ENCODE assay signal across 7 mouse cellular contexts in genomic region chr3:53042240-53042567, GRCm38 (mm10). TPM values are rescaled to one million over a fixed set of nuclear protein-coding genes. Genes with fewer than 3 reads are reported as not detected.
A peak's percentile ranks its signal among the peaks of the same experiment; 100 is the strongest.
DNase-seq lines count a peak whose midpoint lies in the region; ATAC-seq and TF ChIP-seq lines count a peak whose summit lies in the region.

No protein-coding gene starts in this region.

- peaks cover 22% of the 10 kb centered on the region for H3K4me1 ChIP-seq in lung, embryonic 14.5 days (ENCODE audit: insufficient read depth)
- peaks cover 2% of the 10 kb centered on the region; the same call in 1 of the 2 replicates for H3K4me1 ChIP-seq in forebrain, embryonic 11.5 days (replicated peaks; ENCODE audit: control insufficient read depth, insufficient read depth, low read length)
- peaks cover 11% of the 10 kb centered on the region for H3K4me1 ChIP-seq in limb, embryonic 11.5 days (ENCODE audit: control insufficient read depth, insufficient read depth, low read length)
- H3K4me1 ChIP-seq in olfactory bulb, adult 2 months (ENCODE audit: control insufficient read depth, insufficient read depth, low read length) = peaks cover 11% of the 10 kb centered on the region

- H3K9ac ChIP-seq in lung, embryonic 14.5 days = peak overlapping the region; percentile 58; the same call in 1 of the 2 replicates
- peak overlapping the region; percentile 72 for H3K9ac ChIP-seq in forebrain, embryonic 11.5 days (ENCODE audit: low read length)
- peak overlapping the region; percentile 70 for H3K9ac ChIP-seq in limb, embryonic 11.5 days (ENCODE audit: low read length)

- ATAC-seq in lung, embryonic 14.5 days (ENCODE audit: insufficient read depth) = no peak
- no peak for ATAC-seq in forebrain, embryonic 11.5 days (replicated peaks; ENCODE audit: low FRiP score)
- 0 out of 2 replicates have a peak, but pooled peaks have one; percentile 16 for ATAC-seq in limb, embryonic 11.5 days (ENCODE audit: insufficient number of reproducible peaks, low FRiP score, low TSS enrichment, low read depth)

- H3K9me3 ChIP-seq in lung, embryonic 14.5 days (ENCODE audit: low read depth, low read length) = no peaks in the 10 kb centered on the region
- no peaks in the 10 kb centered on the region for H3K9me3 ChIP-seq in forebrain, embryonic 11.5 days (ENCODE audit: control insufficient read depth, low read length)
- no peaks in the 10 kb centered on the region for H3K9me3 ChIP-seq in limb, embryonic 11.5 days (ENCODE audit: control insufficient read depth, low read length)

- H3K4me2 ChIP-seq in lung, embryonic 14.5 days = peak overlapping the region; percentile 79
- H3K4me2 ChIP-seq in forebrain, embryonic 11.5 days (ENCODE audit: low read depth, low read length, severe bottlenecking) = peak overlapping the region; percentile 80
- peak overlapping the region; percentile 84 for H3K4me2 ChIP-seq in limb, embryonic 11.5 days (ENCODE audit: low read depth, severe bottlenecking)

- H3K27me3 ChIP-seq in lung, embryonic 14.5 days (ENCODE audit: insufficient read depth, low read length) = 0 out of 2 replicates have a peak, but pooled peaks cover 8% of the 10 kb centered on the region
- H3K27me3 ChIP-seq in forebrain, embryonic 11.5 days (ENCODE audit: control insufficient read depth, insufficient read depth, low read length) = no peaks in the 10 kb centered on the region
- H3K27me3 ChIP-seq in limb, embryonic 11.5 days (ENCODE audit: control insufficient read depth, insufficient read depth, low read length) = no peaks in the 10 kb centered on the region

- peak overlapping the region; percentile 26; the same call in 1 of the 2 replicates for H3K27ac ChIP-seq in lung, embryonic 14.5 days (ENCODE audit: low read depth)
- no peak overlapping the region for H3K27ac ChIP-seq in forebrain, embryonic 11.5 days (ENCODE audit: low read depth, low read length)
- H3K27ac ChIP-seq in limb, embryonic 11.5 days (replicated peaks; ENCODE audit: low read depth, low read length) = peak overlapping the region; percentile 32; the same call in 1 of the 2 replicates
- no peak overlapping the region for H3K27ac ChIP-seq in olfactory bulb, adult 2 months (ENCODE audit: insufficient read depth, low read depth, low read length)

- TF ChIP-seq CTCF in lung, embryonic 14.5 days (IDR thresholded peaks at IDR 0.05; ENCODE audit: low read depth) = no peak; the same call in 1 of the 2 replicates
- TF ChIP-seq CTCF in olfactory bulb, adult 2 months (IDR thresholded peaks at IDR 0.05; ENCODE audit: insufficient read depth, low read depth, low read length) = no peak

- 18% methylated on average over 9 of the region's 9 CpGs for WGBS in lung, embryonic 14.5 days
- WGBS in forebrain, embryonic 11.5 days = 31% methylated on average over 9 of the region's 9 CpGs
- 21% methylated on average over 9 of the region's 9 CpGs for WGBS in limb, embryonic 11.5 days
- 15% methylated on average over 9 of the region's 9 CpGs for WGBS in olfactory bulb, adult 2 months

- no peak for DNase-seq in lung, embryonic 14.5 days
- DNase-seq in lung, postnatal 10 days = no peak
- no peak for DNase-seq in forebrain, embryonic 11.5 days (ENCODE audit: low spot score)
- DNase-seq in limb, embryonic 11.5 days (ENCODE audit: low spot score) = no peak
- no peak for DNase-seq in right cerebral cortex, postnatal 36 days (ENCODE audit: low spot score in 2 of 2)
- no peak for DNase-seq in Muller cell, postnatal 12 days (ENCODE audit: inconsistent ontology term)

- no peak for TF ChIP-seq POLR2A in olfactory bulb, adult 2 months (IDR thresholded peaks at IDR 0.05; ENCODE audit: insufficient read depth, low read depth, low read length)

- peak overlapping the region; percentile 51 for H3K4me3 ChIP-seq in lung, embryonic 14.5 days (ENCODE audit: low read depth, low read length)
- peak overlapping the region; percentile 57 for H3K4me3 ChIP-seq in forebrain, embryonic 11.5 days (ENCODE audit: low read depth, low read length)
- peak overlapping the region; percentile 62 for H3K4me3 ChIP-seq in limb, embryonic 11.5 days (ENCODE audit: low read depth, low read length)
- H3K4me3 ChIP-seq in olfactory bulb, adult 2 months (ENCODE audit: insufficient read depth, low read depth, low read length) = peak overlapping the region; percentile 52

- H3K36me3 ChIP-seq in lung, embryonic 14.5 days (ENCODE audit: insufficient read depth) = no peaks in the 10 kb centered on the region
- H3K36me3 ChIP-seq in forebrain, embryonic 11.5 days (ENCODE audit: control insufficient read depth, insufficient read depth, low read length) = no peaks in the 10 kb centered on the region
- no peaks in the 10 kb centered on the region for H3K36me3 ChIP-seq in limb, embryonic 11.5 days (ENCODE audit: control insufficient read depth, insufficient read depth, low read length)

RNA-seq across cellular contexts. Expression of gene Lhfp, which starts 0.9 kb away (rescaled TPM):
- 61.9 and 63.8 TPM in 2 replicates for polyA plus RNA-seq in lung, embryonic 14.5 days (2014; fragmentation: Nextera tagmentation; extraction: Ambion mirVana)
- polyA plus RNA-seq in forebrain, embryonic 11.5 days (2014; fragmentation: Nextera tagmentation; extraction: Ambion mirVana) = 24.8 and 31.4 TPM in 2 replicates
- polyA plus RNA-seq in limb, embryonic 11.5 days (2014; fragmentation: Nextera tagmentation; extraction: Ambion mirVana) = 61.0 and 61.7 TPM in 2 replicates
- not detected in 2 replicates for polyA plus RNA-seq in olfactory bulb, adult 2 months (2012; ENCODE audit: insufficient read depth, insufficient read length, low replicate concordance, missing spikeins)

RNA-seq across cellular contexts. Expression of gene Cog6, which starts 25.2 kb away (rescaled TPM):
- polyA plus RNA-seq in lung, embryonic 14.5 days (2014; fragmentation: Nextera tagmentation; extraction: Ambion mirVana) = 43.4 and 47.3 TPM in 2 replicates
- 45.2 and 48.8 TPM in 2 replicates for polyA plus RNA-seq in forebrain, embryonic 11.5 days (2014; fragmentation: Nextera tagmentation; extraction: Ambion mirVana)
- polyA plus RNA-seq in limb, embryonic 11.5 days (2014; fragmentation: Nextera tagmentation; extraction: Ambion mirVana) = 46.7 and 48.8 TPM in 2 replicates
- polyA plus RNA-seq in olfactory bulb, adult 2 months (2012; ENCODE audit: insufficient read depth, insufficient read length, low replicate concordance, missing spikeins) = not detected in 2 replicates

Comparison
In these comparisons a context has a peak if more than half of its experiments do, and no peak if none do; other contexts are left out.
1. H3K27ac ChIP-seq: peak in lung, embryonic 14.5 days (single experiment) and limb, embryonic 11.5 days (single experiment); none in forebrain, embryonic 11.5 days (single experiment) and olfactory bulb, adult 2 months (single experiment).
2. RNA of gene Cog6, which starts 25.2 kb away (polyA plus RNA-seq): 46.7 to 48.8 TPM in limb, embryonic 11.5 days, 45.2 to 48.8 TPM in forebrain, embryonic 11.5 days and 43.4 to 47.3 TPM in lung, embryonic 14.5 days; not detected in olfactory bulb, adult 2 months; every median in the first group is over 10 times any median in the second.
3. Peak in every context shown above with its lines, with median percentiles within 50 percentile points of each other: H3K4me2 ChIP-seq, H3K4me3 ChIP-seq and H3K9ac ChIP-seq.